Mouse (Mus musculus): ENCODE results near the gene Dhx9. TPM values are rescaled to one million over a fixed set of nuclear protein-coding genes. Genes with fewer than 3 reads are reported as not detected.
"Not testable (repeated sequence)": the region's sequence is repeated elsewhere in the genome, so short reads cannot be mapped to it uniquely, and the experiment has no call there.

Dhx9 gene
- polyA plus RNA-seq, 1 experiment, result 32.5 TPM

GRCm38 (mm10) chr1:153424271-153424670 lies 63.2 kb downstream of the Dhx9 start:
- Histone ChIP-seq H3K27me3 (ENCODE audit: control insufficient read depth, insufficient read depth, low read length) (no peaks in the 10 kb centered on the region), H3K27ac (ENCODE audit: control insufficient read depth, insufficient read depth, low read depth, low read length) (peak overlapping the region; percentile 65), H3K36me3 (ENCODE audit: control insufficient read depth, insufficient read depth, low read length) (no peaks in the 10 kb centered on the region; the same call in 1 of the 2 replicates), H3K4me1 (ENCODE audit: control insufficient read depth, insufficient read depth, low read length) (peaks cover 14% of the 10 kb centered on the region), H3K4me3 (ENCODE audit: control insufficient read depth, low read depth, low read length) (peak overlapping the region; percentile 88)
- TF ChIP-seq CTCF (IDR thresholded peaks at IDR 0.05; ENCODE audit: control insufficient read depth, insufficient read depth, insufficient replicate concordance, low read depth, low read length) (no peak), POLR2A (IDR thresholded peaks at IDR 0.05; ENCODE audit: control insufficient read depth, low read depth, low read length) (no peak)

DNA sequence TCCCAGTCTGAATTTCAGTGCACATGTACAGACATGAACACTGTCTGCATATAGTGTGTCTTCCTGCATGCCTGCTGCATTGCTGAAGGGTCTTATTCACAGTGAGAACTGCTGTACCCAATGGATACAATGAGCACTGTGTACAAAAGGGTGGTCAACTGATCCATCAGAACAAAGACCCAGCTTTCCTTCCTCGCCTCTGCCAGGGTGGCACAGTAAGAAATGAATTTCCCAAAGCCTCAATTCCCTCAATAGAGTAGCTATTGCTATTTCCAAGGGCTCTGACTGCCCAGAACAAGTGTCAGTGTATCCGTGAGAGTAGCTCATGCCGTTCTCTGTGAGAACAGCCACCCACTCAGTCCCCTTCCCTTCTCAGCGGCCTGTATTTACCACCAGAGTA lies 69.7 kb downstream of the Dhx9 start:
- not testable (repeated sequence) for H3K36me3 ChIP-seq (ENCODE audit: control insufficient read depth, insufficient read depth, low read length); H3K4me1 ChIP-seq (ENCODE audit: control insufficient read depth, insufficient read depth, low read length); H3K27ac ChIP-seq (ENCODE audit: control insufficient read depth, insufficient read depth, low read depth, low read length); H3K4me3 ChIP-seq (ENCODE audit: control insufficient read depth, low read depth, low read length); H3K27me3 ChIP-seq (ENCODE audit: control insufficient read depth, insufficient read depth, low read length)

GRCm38 (mm10) chr1:153416271-153416832 lies 71.1 kb downstream of the Dhx9 start:
- not testable (repeated sequence) for H3K27ac ChIP-seq (ENCODE audit: control insufficient read depth, insufficient read depth, low read depth, low read length); H3K36me3 ChIP-seq (ENCODE audit: control insufficient read depth, insufficient read depth, low read length); H3K27me3 ChIP-seq (ENCODE audit: control insufficient read depth, insufficient read depth, low read length); H3K4me3 ChIP-seq (ENCODE audit: control insufficient read depth, low read depth, low read length); H3K4me1 ChIP-seq (ENCODE audit: control insufficient read depth, insufficient read depth, low read length)

DNA sequence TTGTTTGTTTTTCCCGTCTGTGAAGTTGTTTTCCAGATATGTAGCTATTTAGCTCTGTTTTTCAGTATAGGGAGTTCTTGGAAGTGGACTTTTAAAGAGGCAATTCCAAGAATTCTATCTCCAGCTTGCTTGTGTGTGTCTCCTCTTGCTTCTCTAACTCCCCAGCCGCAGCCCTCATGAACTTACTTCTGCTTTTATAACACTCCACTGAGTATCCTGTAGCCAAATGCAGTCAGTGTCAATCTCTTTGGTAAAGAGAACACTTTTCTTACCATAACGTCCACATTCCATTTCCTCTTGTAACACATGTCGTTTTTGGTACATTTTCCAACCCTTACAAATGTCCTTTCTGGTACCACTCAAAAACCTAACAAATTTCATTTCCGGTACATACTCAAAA lies 71.7 kb downstream of the Dhx9 start:
- H3K4me3 ChIP-seq (ENCODE audit: control insufficient read depth, low read depth, low read length); H3K4me1 ChIP-seq (ENCODE audit: control insufficient read depth, insufficient read depth, low read length); H3K27me3 ChIP-seq (ENCODE audit: control insufficient read depth, insufficient read depth, low read length); H3K27ac ChIP-seq (ENCODE audit: control insufficient read depth, insufficient read depth, low read depth, low read length); H3K36me3 ChIP-seq (ENCODE audit: control insufficient read depth, insufficient read depth, low read length): not testable (repeated sequence)

DNA sequence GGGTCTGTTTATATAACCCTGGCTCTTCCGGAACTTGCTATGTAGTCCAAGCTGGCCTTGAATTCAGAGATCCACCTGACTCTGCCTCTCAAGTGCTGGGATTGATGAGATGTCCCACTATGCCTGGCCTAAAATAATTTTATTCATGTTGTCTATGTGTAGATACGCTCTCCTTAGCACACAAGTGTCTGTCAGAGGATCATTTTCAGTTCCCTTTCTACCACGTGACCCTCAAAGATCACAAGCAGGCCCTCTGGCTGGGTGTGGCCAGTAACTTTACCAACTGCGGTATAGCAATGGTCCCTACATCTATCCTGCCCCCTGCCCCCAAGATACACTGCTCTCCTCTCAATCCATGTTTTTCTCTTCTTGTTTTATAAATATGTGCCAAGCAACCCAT lies 72.5 kb downstream of the Dhx9 start:
- H3K36me3 ChIP-seq (ENCODE audit: control insufficient read depth, insufficient read depth, low read length), result no peaks in the 10 kb centered on the region
- no peak overlapping the region for H3K27ac ChIP-seq (ENCODE audit: control insufficient read depth, insufficient read depth, low read depth, low read length)
- no peak for TF ChIP-seq POLR2A (IDR thresholded peaks at IDR 0.05; ENCODE audit: control insufficient read depth, low read depth, low read length)
- no peak for TF ChIP-seq CTCF (IDR thresholded peaks at IDR 0.05; ENCODE audit: control insufficient read depth, insufficient read depth, insufficient replicate concordance, low read depth, low read length)
- no peak overlapping the region for H3K4me3 ChIP-seq (ENCODE audit: control insufficient read depth, low read depth, low read length)
- H3K27me3 ChIP-seq (ENCODE audit: control insufficient read depth, insufficient read depth, low read length), result no peaks in the 10 kb centered on the region
- H3K4me1 ChIP-seq (ENCODE audit: control insufficient read depth, insufficient read depth, low read length), result peaks cover 3% of the 10 kb centered on the region

- not testable (repeated sequence) for H3K4me1 ChIP-seq (ENCODE audit: control insufficient read depth, insufficient read depth, low read length); H3K27me3 ChIP-seq (ENCODE audit: control insufficient read depth, insufficient read depth, low read length); H3K36me3 ChIP-seq (ENCODE audit: control insufficient read depth, insufficient read depth, low read length)
- peak overlapping the region; percentile 29; the same call in 1 of the 2 replicates for H3K27ac ChIP-seq (ENCODE audit: control insufficient read depth, insufficient read depth, low read depth, low read length)
- H3K4me3 ChIP-seq (ENCODE audit: control insufficient read depth, low read depth, low read length), result peak overlapping the region; percentile 82
These were observed 73.2 kb downstream of the Dhx9 start for GRCm38 (mm10) chr1:153414114-153414723.

DNA sequence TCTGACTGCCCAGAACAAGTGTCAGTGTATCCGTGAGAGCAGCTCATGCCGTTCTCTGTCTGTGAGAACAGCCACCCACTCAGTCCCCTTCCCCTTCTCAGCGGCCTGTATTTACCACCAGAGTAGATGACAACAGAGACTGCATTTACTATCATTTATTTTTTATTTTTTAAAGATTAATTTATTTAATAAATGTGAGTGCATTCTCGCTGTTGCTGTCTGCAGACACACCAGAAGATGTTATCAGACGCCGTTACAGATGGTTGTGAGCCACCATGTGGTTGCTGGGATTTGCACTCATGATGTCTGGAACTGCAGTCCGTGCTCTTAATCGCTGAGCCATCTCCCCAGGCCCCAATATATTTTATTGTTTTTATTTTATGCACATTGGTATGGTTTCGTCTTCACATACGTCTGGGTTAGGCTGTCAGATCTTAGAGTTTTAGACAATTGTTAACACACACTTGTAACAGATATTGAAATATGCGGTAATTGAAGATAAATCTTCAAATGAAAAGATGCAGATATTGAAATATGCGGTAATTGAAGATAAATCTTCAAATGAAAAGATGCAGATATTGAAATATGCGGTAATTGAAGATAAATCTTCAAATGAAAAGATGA lies 74.0 kb downstream of the Dhx9 start:
- H3K36me3 ChIP-seq (ENCODE audit: control insufficient read depth, insufficient read depth, low read length); H3K27me3 ChIP-seq (ENCODE audit: control insufficient read depth, insufficient read depth, low read length); H3K4me1 ChIP-seq (ENCODE audit: control insufficient read depth, insufficient read depth, low read length); H3K4me3 ChIP-seq (ENCODE audit: control insufficient read depth, low read depth, low read length); H3K27ac ChIP-seq (ENCODE audit: control insufficient read depth, insufficient read depth, low read depth, low read length): not testable (repeated sequence)

- not testable (repeated sequence) for H3K36me3 ChIP-seq (ENCODE audit: control insufficient read depth, insufficient read depth, low read length); H3K27me3 ChIP-seq (ENCODE audit: control insufficient read depth, insufficient read depth, low read length); H3K27ac ChIP-seq (ENCODE audit: control insufficient read depth, insufficient read depth, low read depth, low read length); H3K4me1 ChIP-seq (ENCODE audit: control insufficient read depth, insufficient read depth, low read length); H3K4me3 ChIP-seq (ENCODE audit: control insufficient read depth, low read depth, low read length)
These were observed 74.6 kb downstream of the Dhx9 start for GRCm38 (mm10) chr1:153412663-153413396.

Data from testis, adult 2 months (tissue).